Mouse (Mus musculus): Measurements from ENCODE around the gene Zcchc24. TPM values are rescaled to one million over a fixed set of nuclear protein-coding genes. Genes with fewer than 3 reads are reported as not detected.

The Zcchc24 gene
- total RNA-seq, 2 experiments from 2014 or later = 0.92 to 1.2 TPM

- no peak for ATAC-seq (replicated peaks; ENCODE audit: poor library complexity)
These were observed 47.7 kb downstream of the Zcchc24 start for GRCm38 (mm10) chr14:25720962-25721707.

- peak; percentile 81 for ATAC-seq (replicated peaks; ENCODE audit: poor library complexity)
These were observed 49.5 kb downstream of the Zcchc24 start for GRCm38 (mm10) chr14:25719371-25719770.

- no peak for ATAC-seq (replicated peaks; ENCODE audit: poor library complexity)
These were observed 50.4 kb downstream of the Zcchc24 start for GRCm38 (mm10) chr14:25718471-25718870.

GRCm38 (mm10) chr14:25717718-25718117, 51.1 kb downstream of the Zcchc24 start:
- no peak for ATAC-seq (replicated peaks; ENCODE audit: poor library complexity)

DNA sequence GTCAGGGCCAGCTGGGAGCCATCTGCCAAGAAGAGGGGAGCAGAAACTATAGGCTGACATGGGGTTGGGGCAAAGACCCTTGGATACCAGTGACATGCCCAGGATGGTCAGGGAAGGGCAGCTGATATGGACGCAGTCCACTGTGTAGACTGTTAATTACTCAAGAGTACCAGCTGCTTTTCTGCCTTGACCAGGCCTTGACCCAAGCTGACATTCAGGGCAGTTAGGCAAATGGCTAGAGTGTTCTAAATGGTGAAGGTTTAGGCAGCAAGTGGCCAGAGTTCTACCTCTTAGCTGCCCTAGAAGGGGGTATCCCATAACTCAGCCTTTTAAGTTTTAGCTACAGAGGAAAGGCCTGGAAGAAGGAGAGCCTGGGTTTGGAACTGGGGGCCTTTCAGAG, 52.3 kb downstream of the Zcchc24 start:
- ATAC-seq (replicated peaks; ENCODE audit: poor library complexity) = no peak

DNA sequence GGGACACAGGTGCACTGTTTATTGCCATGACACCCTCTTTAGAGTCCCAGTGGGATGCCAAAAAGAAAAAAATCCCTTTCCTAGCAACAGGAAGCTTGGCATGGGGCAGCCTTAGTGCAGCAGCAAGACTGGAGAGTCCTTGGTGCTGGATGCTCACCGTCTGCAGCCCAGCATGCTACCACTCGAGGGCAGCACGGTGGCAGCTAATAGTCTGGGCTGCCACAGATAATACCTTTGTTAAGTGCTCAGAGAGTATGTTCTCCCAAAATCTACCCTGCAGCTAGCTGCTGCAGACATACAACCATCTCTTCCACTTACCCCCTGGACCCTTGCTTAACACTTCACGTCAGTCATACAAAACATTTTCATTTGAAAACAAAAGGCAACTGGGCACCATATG, 55.4 kb downstream of the Zcchc24 start:
- ATAC-seq (replicated peaks; ENCODE audit: poor library complexity) = peak; percentile 53

- no peak for ATAC-seq (replicated peaks; ENCODE audit: poor library complexity)
These were observed 57.2 kb downstream of the Zcchc24 start for GRCm38 (mm10) chr14:25711602-25712001.

DNA sequence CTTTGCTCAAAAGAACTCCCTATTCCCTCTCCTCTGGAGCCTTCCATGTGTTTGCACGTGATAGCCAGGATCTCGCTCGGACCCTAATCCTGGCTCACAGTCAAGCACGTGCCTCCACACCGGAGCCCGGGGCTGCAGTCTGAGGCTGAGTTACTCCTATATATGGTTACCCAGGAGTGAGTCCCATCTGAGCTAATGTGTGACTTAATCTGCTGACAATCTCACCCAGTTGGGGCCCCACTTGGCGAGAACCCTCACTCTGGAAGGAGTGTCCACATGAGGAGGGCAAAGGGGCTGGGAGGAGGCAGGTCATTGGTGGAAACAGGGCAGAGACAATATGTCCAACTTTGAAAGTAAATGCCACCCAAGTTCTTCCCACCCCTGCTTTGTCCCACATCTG, 57.7 kb downstream of the Zcchc24 start:
- no peak for ATAC-seq (replicated peaks; ENCODE audit: poor library complexity)

- no peak for ATAC-seq (replicated peaks; ENCODE audit: poor library complexity)
These were observed 58.2 kb downstream of the Zcchc24 start for GRCm38 (mm10) chr14:25710681-25711080.

- ATAC-seq (replicated peaks; ENCODE audit: poor library complexity) = peak; percentile 55
These were observed 58.8 kb downstream of the Zcchc24 start for GRCm38 (mm10) chr14:25710073-25710472.

- ATAC-seq (replicated peaks; ENCODE audit: poor library complexity) = no peak
These were observed 59.9 kb downstream of the Zcchc24 start for GRCm38 (mm10) chr14:25708917-25709316.

- ATAC-seq (replicated peaks; ENCODE audit: poor library complexity) = no peak
These were observed 60.4 kb downstream of the Zcchc24 start for GRCm38 (mm10) chr14:25708451-25708850.

DNA sequence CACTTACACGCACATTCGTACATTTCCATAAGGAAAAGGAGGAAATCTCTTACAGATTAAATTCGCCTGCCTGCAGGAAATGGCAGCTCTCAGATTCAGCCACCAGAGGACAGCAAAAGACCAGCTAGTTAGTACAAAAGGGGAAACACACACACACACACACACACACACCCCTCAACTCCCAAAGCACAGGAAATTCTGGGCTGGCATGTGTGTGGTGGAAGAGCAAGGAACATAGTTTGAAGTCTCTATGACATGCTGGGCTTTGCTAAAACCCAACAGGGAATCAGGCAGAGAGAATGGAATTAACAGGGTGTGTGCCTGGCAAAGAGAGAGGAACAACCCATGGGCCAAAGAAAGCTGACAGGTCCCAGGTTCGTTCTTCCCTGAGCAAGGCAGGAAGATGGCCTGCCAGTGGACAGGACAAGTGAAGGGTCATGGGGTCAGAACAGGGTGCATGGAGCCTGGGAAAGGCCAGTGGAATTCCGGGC, 61.1 kb downstream of the Zcchc24 start:
- ATAC-seq (replicated peaks; ENCODE audit: poor library complexity) = peak; percentile 81

DNA sequence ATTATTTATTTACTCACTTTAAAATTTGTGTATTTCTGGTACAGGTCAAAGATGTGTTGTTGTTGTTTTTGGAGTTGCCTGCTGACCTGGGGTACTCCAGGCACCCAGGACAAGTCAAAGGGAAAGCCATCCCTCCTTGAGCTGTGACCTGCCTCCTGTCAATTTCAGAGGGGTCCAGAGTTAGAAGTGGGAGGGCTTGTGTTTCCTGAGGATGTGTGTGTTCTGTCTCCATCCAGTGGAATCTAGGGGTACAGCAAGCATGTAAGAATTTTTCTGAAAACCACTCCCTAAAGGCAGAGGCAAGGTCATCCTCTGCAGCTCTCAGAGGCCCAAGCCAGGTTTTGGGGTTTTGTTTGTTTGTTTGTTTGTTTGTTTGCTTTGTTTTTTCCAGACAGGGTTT, 66.9 kb downstream of the Zcchc24 start:
- peak; percentile 91 for ATAC-seq (replicated peaks; ENCODE audit: poor library complexity)

DNA sequence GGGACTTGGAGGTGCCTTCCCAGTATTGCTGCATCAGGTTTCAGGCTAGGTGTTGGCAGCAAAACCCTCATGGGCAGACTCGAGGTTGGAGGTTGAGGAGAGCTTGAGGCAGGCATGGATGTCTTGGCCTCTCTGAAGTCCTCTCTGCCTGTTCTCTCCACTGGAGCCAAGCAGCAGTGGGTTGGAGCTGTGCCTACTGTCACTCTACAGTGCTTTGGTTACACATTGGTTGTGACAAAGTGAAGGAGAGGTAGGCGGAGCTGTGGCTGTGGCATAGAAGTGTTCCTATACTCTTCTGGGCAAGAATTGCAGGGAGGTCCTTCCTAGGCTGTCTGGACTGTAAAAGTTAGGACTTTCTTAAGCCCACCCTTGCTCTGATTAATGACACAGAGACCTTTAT, 72.5 kb downstream of the Zcchc24 start:
- no peak for ATAC-seq (replicated peaks; ENCODE audit: poor library complexity)

DNA sequence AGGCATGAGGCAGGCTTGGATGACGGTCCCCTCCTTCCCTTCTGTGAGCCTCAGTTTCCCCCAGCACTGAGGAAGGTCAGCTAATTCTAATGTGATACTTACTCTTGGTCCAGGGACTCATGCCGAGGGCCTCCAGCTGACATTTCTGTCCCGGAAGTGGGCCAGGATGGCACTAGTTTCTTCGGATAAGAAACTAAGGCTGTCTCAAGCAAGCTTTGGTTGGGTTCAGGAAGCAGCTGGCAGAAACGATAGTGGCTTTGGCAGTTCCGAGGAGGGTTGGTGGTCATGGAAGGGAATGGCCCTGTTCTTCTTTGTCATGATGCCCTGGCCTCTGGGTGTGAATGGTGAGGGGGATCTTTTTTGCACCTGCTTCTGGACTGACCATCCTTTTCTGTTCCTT, 73.8 kb downstream of the Zcchc24 start:
- peak; percentile 72 for ATAC-seq (replicated peaks; ENCODE audit: poor library complexity)

- ATAC-seq (replicated peaks; ENCODE audit: poor library complexity) = no peak
These were observed 74.3 kb downstream of the Zcchc24 start for GRCm38 (mm10) chr14:25694569-25694897.

- ATAC-seq (replicated peaks; ENCODE audit: poor library complexity) = peak; percentile 92
These were observed 74.8 kb downstream of the Zcchc24 start, which contains the start of gene Ppif for GRCm38 (mm10) chr14:25693888-25694568. Gene Ppif (plus strand): TSS chr14:25694154.

DNA sequence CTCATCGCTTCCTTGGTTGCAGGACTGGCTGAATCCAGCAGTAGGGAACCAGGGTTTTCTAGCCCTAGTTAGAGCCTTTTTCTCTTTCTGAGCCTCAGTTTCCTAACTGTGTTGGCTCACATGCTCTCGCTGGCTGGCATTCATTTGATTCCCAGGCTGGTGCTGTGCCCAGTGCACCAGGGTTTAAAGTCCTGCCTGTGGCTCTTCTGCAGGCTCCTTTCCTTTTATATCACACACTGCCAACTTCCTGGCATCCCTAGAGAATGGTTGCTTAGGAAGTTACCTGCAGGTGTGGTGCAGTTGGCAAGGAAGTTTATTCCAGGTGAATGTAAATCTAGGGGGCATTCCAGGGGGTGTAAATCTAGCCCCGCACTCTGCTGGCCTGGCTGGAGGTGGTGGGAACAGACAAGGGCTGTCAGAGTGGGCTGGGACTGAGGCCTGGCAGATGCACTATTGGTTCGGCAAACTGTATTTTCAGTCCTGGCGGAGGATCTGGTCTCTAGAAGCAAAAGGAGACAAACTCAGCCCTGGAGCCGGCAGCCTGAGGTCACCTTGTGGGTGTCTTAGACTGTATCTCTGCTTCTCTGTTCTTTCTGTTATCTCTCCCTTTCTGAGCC, 75.5 kb downstream of the Zcchc24 start:
- peak; percentile 4 for ATAC-seq (replicated peaks; ENCODE audit: poor library complexity)

DNA sequence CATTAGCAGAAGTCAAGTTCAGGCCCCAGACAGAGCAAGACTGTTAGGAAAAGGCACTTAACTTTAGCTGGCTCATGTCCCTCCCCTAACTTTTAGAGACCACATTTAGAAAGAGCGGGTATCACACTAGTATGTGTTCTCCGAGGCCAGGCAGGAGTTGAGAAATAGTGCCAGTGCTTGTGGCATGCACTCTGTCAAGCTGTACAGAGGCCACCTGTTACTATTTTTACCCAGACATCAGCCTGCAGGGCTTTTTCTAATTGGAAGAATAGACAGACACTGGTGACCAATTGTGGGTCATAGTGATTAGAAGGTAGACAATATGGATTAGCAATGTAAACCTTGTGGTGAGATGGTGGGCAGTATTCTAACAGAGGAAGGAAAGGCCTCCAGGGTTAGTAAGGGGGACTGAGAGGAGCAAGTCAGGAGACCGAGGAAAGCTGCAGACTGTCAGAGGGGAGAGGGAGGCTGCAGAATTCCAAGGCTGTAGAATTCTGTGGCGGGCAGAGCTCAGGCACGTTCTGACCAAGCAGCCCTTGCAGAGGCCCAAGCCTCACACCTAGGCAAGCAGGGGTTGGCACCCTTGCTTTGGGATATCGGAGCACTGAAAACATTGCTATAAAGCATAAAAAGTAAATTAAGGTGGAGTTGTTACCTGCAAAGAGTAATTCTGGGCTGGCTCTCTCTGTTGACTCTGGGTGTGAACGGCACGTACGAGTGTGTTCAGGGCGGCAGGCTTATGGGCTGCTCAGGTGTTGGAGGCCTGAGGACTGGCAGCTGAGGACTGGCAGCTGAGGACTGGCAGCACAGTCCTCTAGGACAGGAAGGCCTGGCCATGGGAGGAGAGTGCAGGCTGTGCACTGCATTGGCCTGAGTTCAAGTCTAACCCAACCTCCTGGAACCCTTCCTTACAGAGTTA, 81.6 kb downstream of the Zcchc24 start:
- peak; percentile 37; the same call in 1 of the 2 replicates for ATAC-seq (replicated peaks; ENCODE audit: poor library complexity)

Measured in megakaryocyte progenitor cell, adult 5-6 weeks (primary cell).